Mouse (Mus musculus): ENCODE results near the gene Rhobtb1. TPM values are rescaled to one million over a fixed set of nuclear protein-coding genes. Genes with fewer than 3 reads are reported as not detected.

The Rhobtb1 gene
- polyA plus RNA-seq, 1 experiment from 2014 or later = 26.1 TPM

- no peak overlapping the region for H3K9ac ChIP-seq (ENCODE audit: low read length)
- no peak overlapping the region for H3K4me2 ChIP-seq (ENCODE audit: low read length)
- ATAC-seq (replicated peaks; ENCODE audit: low FRiP score, low TSS enrichment, low read depth) = no peak
- no peak overlapping the region for H3K4me3 ChIP-seq (ENCODE audit: low read depth, low read length)
- peaks cover 21% of the 10 kb centered on the region for H3K36me3 ChIP-seq (ENCODE audit: control insufficient read depth, insufficient read depth, low read length)
- no peaks in the 10 kb centered on the region for H3K27me3 ChIP-seq (replicated peaks; ENCODE audit: control insufficient read depth, insufficient read depth, low read length)
- peaks cover 14% of the 10 kb centered on the region for H3K4me1 ChIP-seq (replicated peaks; ENCODE audit: control insufficient read depth, insufficient read depth, low read length)
- no peak overlapping the region for H3K27ac ChIP-seq (ENCODE audit: low read depth)
- no peak for DNase-seq (ENCODE audit: low spot score)
- no peaks in the 10 kb centered on the region for H3K9me3 ChIP-seq (ENCODE audit: control insufficient read depth, low read length)
- WGBS = 85% methylated on average over 29 of the region's 29 CpGs
Observed at GRCm38 (mm10) chr10:69248261-69249160, 97.3 kb downstream of the Rhobtb1 start.

- Histone ChIP-seq H3K9me3 (ENCODE audit: control insufficient read depth, low read length) (no peaks in the 10 kb centered on the region), H3K27ac (ENCODE audit: low read depth) (no peak overlapping the region), H3K9ac (ENCODE audit: low read length) (no peak overlapping the region), H3K4me3 (ENCODE audit: low read depth, low read length) (no peak overlapping the region), H3K27me3 (replicated peaks; ENCODE audit: control insufficient read depth, insufficient read depth, low read length) (no peaks in the 10 kb centered on the region), H3K4me1 (replicated peaks; ENCODE audit: control insufficient read depth, insufficient read depth, low read length) (peaks cover 24% of the 10 kb centered on the region), H3K4me2 (ENCODE audit: low read length) (no peak overlapping the region), H3K36me3 (ENCODE audit: control insufficient read depth, insufficient read depth, low read length) (peaks cover 21% of the 10 kb centered on the region)
- ATAC-seq (replicated peaks; ENCODE audit: low FRiP score, low TSS enrichment, low read depth) (no peak), DNase-seq (ENCODE audit: low spot score) (no peak)
- WGBS = 88% methylated on average over 6 of the region's 6 CpGs
Observed at GRCm38 (mm10) chr10:69251254-69251653, 100.0 kb downstream of the Rhobtb1 start.

GRCm38 (mm10) chr10:69252112-69253074 lies 101.2 kb downstream of the Rhobtb1 start:
- H3K36me3 ChIP-seq (ENCODE audit: control insufficient read depth, insufficient read depth, low read length) = peaks cover 26% of the 10 kb centered on the region
- ATAC-seq (replicated peaks; ENCODE audit: low FRiP score, low TSS enrichment, low read depth) (no peak), DNase-seq (ENCODE audit: low spot score) (no peak)
- H3K9ac ChIP-seq (ENCODE audit: low read length) = no peak overlapping the region
- no peak overlapping the region for H3K4me2 ChIP-seq (ENCODE audit: low read length)
- peaks cover 24% of the 10 kb centered on the region for H3K4me1 ChIP-seq (replicated peaks; ENCODE audit: control insufficient read depth, insufficient read depth, low read length)
- WGBS = 79% methylated on average over 17 of the region's 17 CpGs
- H3K9me3 ChIP-seq (ENCODE audit: control insufficient read depth, low read length) = no peaks in the 10 kb centered on the region
- no peaks in the 10 kb centered on the region for H3K27me3 ChIP-seq (replicated peaks; ENCODE audit: control insufficient read depth, insufficient read depth, low read length)
- peak overlapping the region; percentile 95 for H3K27ac ChIP-seq (ENCODE audit: low read depth)
- no peak overlapping the region for H3K4me3 ChIP-seq (ENCODE audit: low read depth, low read length)

GRCm38 (mm10) chr10:69253075-69253685 lies 101.9 kb downstream of the Rhobtb1 start:
- Histone ChIP-seq H3K27ac (ENCODE audit: low read depth) (peak overlapping the region; percentile 95), H3K9ac (ENCODE audit: low read length) (no peak overlapping the region), H3K4me2 (ENCODE audit: low read length) (no peak overlapping the region), H3K4me3 (ENCODE audit: low read depth, low read length) (no peak overlapping the region), H3K36me3 (ENCODE audit: control insufficient read depth, insufficient read depth, low read length) (peaks cover 29% of the 10 kb centered on the region), H3K4me1 (replicated peaks; ENCODE audit: control insufficient read depth, insufficient read depth, low read length) (peaks cover 24% of the 10 kb centered on the region), H3K9me3 (ENCODE audit: control insufficient read depth, low read length) (no peaks in the 10 kb centered on the region), H3K27me3 (replicated peaks; ENCODE audit: control insufficient read depth, insufficient read depth, low read length) (no peaks in the 10 kb centered on the region)
- peak; percentile 76 for DNase-seq (ENCODE audit: low spot score)
- peak; percentile 86 for ATAC-seq (replicated peaks; ENCODE audit: low FRiP score, low TSS enrichment, low read depth)
- 19% methylated on average over 5 of the region's 5 CpGs for WGBS

- ATAC-seq (replicated peaks; ENCODE audit: low FRiP score, low TSS enrichment, low read depth) (peak; percentile 28), DNase-seq (ENCODE audit: low spot score) (no peak)
- no peaks in the 10 kb centered on the region for H3K27me3 ChIP-seq (replicated peaks; ENCODE audit: control insufficient read depth, insufficient read depth, low read length)
- peak overlapping the region; percentile 95 for H3K27ac ChIP-seq (ENCODE audit: low read depth)
- H3K9me3 ChIP-seq (ENCODE audit: control insufficient read depth, low read length) = no peaks in the 10 kb centered on the region
- H3K36me3 ChIP-seq (ENCODE audit: control insufficient read depth, insufficient read depth, low read length) = peaks cover 28% of the 10 kb centered on the region
- H3K4me2 ChIP-seq (ENCODE audit: low read length) = no peak overlapping the region
- no peak overlapping the region for H3K4me3 ChIP-seq (ENCODE audit: low read depth, low read length)
- H3K9ac ChIP-seq (ENCODE audit: low read length) = no peak overlapping the region
- peaks cover 24% of the 10 kb centered on the region for H3K4me1 ChIP-seq (replicated peaks; ENCODE audit: control insufficient read depth, insufficient read depth, low read length)
- 42% methylated on average over 5 of the region's 5 CpGs for WGBS
Observed at GRCm38 (mm10) chr10:69253686-69254080, 102.4 kb downstream of the Rhobtb1 start.

GRCm38 (mm10) chr10:69254390-69254847 lies 103.2 kb downstream of the Rhobtb1 start:
- Histone ChIP-seq H3K36me3 (ENCODE audit: control insufficient read depth, insufficient read depth, low read length) (peaks cover 24% of the 10 kb centered on the region), H3K4me2 (ENCODE audit: low read length) (no peak overlapping the region), H3K27ac (ENCODE audit: low read depth) (peak overlapping the region; percentile 95), H3K4me3 (ENCODE audit: low read depth, low read length) (no peak overlapping the region), H3K9me3 (ENCODE audit: control insufficient read depth, low read length) (no peaks in the 10 kb centered on the region), H3K4me1 (replicated peaks; ENCODE audit: control insufficient read depth, insufficient read depth, low read length) (peaks cover 28% of the 10 kb centered on the region), H3K27me3 (replicated peaks; ENCODE audit: control insufficient read depth, insufficient read depth, low read length) (no peaks in the 10 kb centered on the region), H3K9ac (ENCODE audit: low read length) (no peak overlapping the region)
- DNase-seq (ENCODE audit: low spot score) = no peak
- 10% methylated on average over 8 of the region's 8 CpGs for WGBS
- 0 out of 2 replicates have a peak, but pooled peaks have one; percentile 14 for ATAC-seq (replicated peaks; ENCODE audit: low FRiP score, low TSS enrichment, low read depth)

GRCm38 (mm10) chr10:69255594-69255993 lies 104.4 kb downstream of the Rhobtb1 start:
- Histone ChIP-seq H3K4me1 (replicated peaks; ENCODE audit: control insufficient read depth, insufficient read depth, low read length) (peaks cover 28% of the 10 kb centered on the region), H3K36me3 (ENCODE audit: control insufficient read depth, insufficient read depth, low read length) (peaks cover 16% of the 10 kb centered on the region), H3K27ac (ENCODE audit: low read depth) (peak overlapping the region; percentile 35; the same call in 1 of the 2 replicates), H3K27me3 (replicated peaks; ENCODE audit: control insufficient read depth, insufficient read depth, low read length) (no peaks in the 10 kb centered on the region), H3K9ac (ENCODE audit: low read length) (no peak overlapping the region), H3K4me3 (ENCODE audit: low read depth, low read length) (no peak overlapping the region), H3K4me2 (ENCODE audit: low read length) (no peak overlapping the region), H3K9me3 (ENCODE audit: control insufficient read depth, low read length) (no peaks in the 10 kb centered on the region)
- ATAC-seq (replicated peaks; ENCODE audit: low FRiP score, low TSS enrichment, low read depth) (no peak), DNase-seq (ENCODE audit: low spot score) (no peak)
- 36% methylated on average over 5 of the region's 5 CpGs for WGBS

GRCm38 (mm10) chr10:69257592-69258133 lies 106.4 kb downstream of the Rhobtb1 start:
- WGBS = 82% methylated on average over 6 of the region's 6 CpGs
- Histone ChIP-seq H3K4me3 (ENCODE audit: low read depth, low read length) (no peak overlapping the region), H3K27ac (ENCODE audit: low read depth) (no peak overlapping the region), H3K4me2 (ENCODE audit: low read length) (no peak overlapping the region), H3K27me3 (replicated peaks; ENCODE audit: control insufficient read depth, insufficient read depth, low read length) (no peaks in the 10 kb centered on the region), H3K36me3 (ENCODE audit: control insufficient read depth, insufficient read depth, low read length) (peaks cover 11% of the 10 kb centered on the region; the same call in 1 of the 2 replicates), H3K9ac (ENCODE audit: low read length) (no peak overlapping the region), H3K4me1 (replicated peaks; ENCODE audit: control insufficient read depth, insufficient read depth, low read length) (peaks cover 34% of the 10 kb centered on the region), H3K9me3 (ENCODE audit: control insufficient read depth, low read length) (no peaks in the 10 kb centered on the region)
- ATAC-seq (replicated peaks; ENCODE audit: low FRiP score, low TSS enrichment, low read depth) = no peak
- no peak for DNase-seq (ENCODE audit: low spot score)

Data from intestine, embryonic 14.5 days (tissue).